Mouse (Mus musculus): Measurements from ENCODE around the gene Ablim2.

Ablim2 gene

GRCm38 (mm10) chr5:35770246-35770645 lies 12.6 kb downstream of the Ablim2 start:
- no peak for DNase-seq (ENCODE audit: low read depth, low spot score)

GRCm38 (mm10) chr5:35770891-35771663 lies 13.4 kb downstream of the Ablim2 start:
- no peak for DNase-seq (ENCODE audit: low read depth, low spot score)

GRCm38 (mm10) chr5:35773274-35774136 lies 15.8 kb downstream of the Ablim2 start:
- no peak for DNase-seq (ENCODE audit: low read depth, low spot score)

GRCm38 (mm10) chr5:35774137-35774424 lies 16.4 kb downstream of the Ablim2 start:
- no peak for DNase-seq (ENCODE audit: low read depth, low spot score)

GRCm38 (mm10) chr5:35781116-35781515 lies 23.4 kb downstream of the Ablim2 start:
- DNase-seq (ENCODE audit: low read depth, low spot score): no peak

GRCm38 (mm10) chr5:35782648-35783180 lies 25.0 kb downstream of the Ablim2 start:
- DNase-seq (ENCODE audit: low read depth, low spot score): no peak

GRCm38 (mm10) chr5:35785853-35786252 lies 28.2 kb downstream of the Ablim2 start:
- DNase-seq (ENCODE audit: low read depth, low spot score): no peak

GRCm38 (mm10) chr5:35787847-35788246 lies 30.2 kb downstream of the Ablim2 start:
- DNase-seq (ENCODE audit: low read depth, low spot score): no peak

- no peak for DNase-seq (ENCODE audit: low read depth, low spot score)
These were observed 31.0 kb downstream of the Ablim2 start for GRCm38 (mm10) chr5:35788719-35789118.

GRCm38 (mm10) chr5:35789697-35790096 lies 32.0 kb downstream of the Ablim2 start:
- no peak for DNase-seq (ENCODE audit: low read depth, low spot score)

GRCm38 (mm10) chr5:35790387-35791065 lies 32.8 kb downstream of the Ablim2 start:
- no peak for DNase-seq (ENCODE audit: low read depth, low spot score)

GRCm38 (mm10) chr5:35793971-35794370 lies 36.3 kb downstream of the Ablim2 start:
- no peak for DNase-seq (ENCODE audit: low read depth, low spot score)

- DNase-seq (ENCODE audit: low read depth, low spot score): no peak
These were observed 37.3 kb downstream of the Ablim2 start for GRCm38 (mm10) chr5:35794942-35795341.

GRCm38 (mm10) chr5:35795481-35796048 lies 37.9 kb downstream of the Ablim2 start:
- peak; percentile 22 for DNase-seq (ENCODE audit: low read depth, low spot score)

- no peak for DNase-seq (ENCODE audit: low read depth, low spot score)
These were observed 38.5 kb downstream of the Ablim2 start for GRCm38 (mm10) chr5:35796136-35796535.

- no peak for DNase-seq (ENCODE audit: low read depth, low spot score)
These were observed 41.4 kb downstream of the Ablim2 start for GRCm38 (mm10) chr5:35799090-35799489.

- DNase-seq (ENCODE audit: low read depth, low spot score): no peak
These were observed 45.7 kb downstream of the Ablim2 start for GRCm38 (mm10) chr5:35803416-35803815.

GRCm38 (mm10) chr5:35804685-35805084 lies 47.0 kb downstream of the Ablim2 start:
- no peak for DNase-seq (ENCODE audit: low read depth, low spot score)

GRCm38 (mm10) chr5:35805209-35805608 lies 47.5 kb downstream of the Ablim2 start:
- DNase-seq (ENCODE audit: low read depth, low spot score): no peak

- no peak for DNase-seq (ENCODE audit: low read depth, low spot score)
These were observed 49.3 kb downstream of the Ablim2 start for GRCm38 (mm10) chr5:35807018-35807417.

- no peak for DNase-seq (ENCODE audit: low read depth, low spot score)
These were observed 52.8 kb downstream of the Ablim2 start for GRCm38 (mm10) chr5:35810526-35810925.

Measured in c-Kit-negative CD71-positive TER-119-positive erythroid progenitor cells, embryonic 14.5 days (primary cell).